Mouse (Mus musculus) embryonic facial prominence, embryonic 12.5 days (tissue): Measurements from ENCODE around the gene Birc5. TPM values are rescaled to one million over a fixed set of nuclear protein-coding genes. Genes with fewer than 3 reads are reported as not detected.

Source experiments
- ATAC-seq: fragments of 200-750 bp; cut with Nextera tagmentation; 2 replicates; pipeline ENCODE4 v1.8.0; 2017; ENCODE audit not compliant: insufficient number of reproducible peaks, insufficient read depth, low FRiP score, low TSS enrichment
- H3K27ac ChIP-seq: fragments of 300-500 bp; sonication (generic); 2 replicates; pipeline ENCODE4 v1.5.1; 2016; ENCODE audit warnings: mild to moderate bottlenecking
- H3K27me3 ChIP-seq: fragments of 300-500 bp; sonication (generic); 2 replicates; pipeline ENCODE4 v1.6.1; 2016; ENCODE audit warnings: mild to moderate bottlenecking, moderate library complexity
- H3K36me3 ChIP-seq: fragments of 300-500 bp; sonication (generic); 2 replicates; pipeline ENCODE4 v1.6.1; 2016; ENCODE audit warnings: mild to moderate bottlenecking
- H3K4me1 ChIP-seq: fragments of 300-500 bp; sonication (generic); 2 replicates; pipeline ENCODE4 v1.6.1; 2016
- H3K4me2 ChIP-seq: fragments of 300-500 bp; sonication (generic); replicated peaks from 2 replicates; pipeline ENCODE4 v1.6.1; 2016; ENCODE audit warnings: mild to moderate bottlenecking, moderate library complexity
- H3K4me3 ChIP-seq: fragments of 300-500 bp; sonication (generic); 2 replicates; pipeline ENCODE4 v1.5.1; 2016; ENCODE audit warnings: mild to moderate bottlenecking
- H3K9ac ChIP-seq: fragments of 300-500 bp; sonication (generic); 2 replicates; pipeline ENCODE4 v1.6.1; 2016; ENCODE audit warnings: mild to moderate bottlenecking, moderate library complexity
- H3K9me3 ChIP-seq: fragments of 300-500 bp; sonication (generic); 2 replicates; pipeline ENCODE4 v1.6.1; 2016; ENCODE audit warnings: mild to moderate bottlenecking, moderate library complexity
- WGBS: fragments of 180-500 bp; shearing (Covaris S2); methylation state at CpG from one replicate; pipeline ENCODE4 v1.1.7; 2016; 5-methylcytosine and 5-hydroxymethylcytosine counted together
- polyA plus RNA-seq: library from polyadenylated mRNA; unstranded; fragments of >200 nt; fragmentation: Nextera tagmentation; extraction: Ambion mirVana; gene quantifications from 2 replicates; pipeline ENCODE4 v1.2.1, GENCODE M21; 2016

Birc5 gene
- polyA plus RNA-seq, 1 experiment from 2014 or later, result 312 TPM

GRCm38 (mm10) chr11:117877917-117878745, 29.1 kb downstream of the Birc5 start:
- H3K36me3 ChIP-seq, result no peaks in the 10 kb centered on the region
- H3K4me2 ChIP-seq, result peak overlapping the region; percentile 28; the same call in 1 of the 2 replicates
- no peaks in the 10 kb centered on the region for H3K9me3 ChIP-seq
- H3K9ac ChIP-seq, result no peak overlapping the region; the same call in 1 of the 2 replicates
- ATAC-seq, result no peak
- H3K4me1 ChIP-seq, result peaks cover 27% of the 10 kb centered on the region
- H3K27ac ChIP-seq, result peak overlapping the region; percentile 41; the same call in 1 of the 2 replicates
- WGBS, result 24% methylated on average over 13 of the region's 13 CpGs
- no peak overlapping the region for H3K4me3 ChIP-seq
- H3K27me3 ChIP-seq, result no peaks in the 10 kb centered on the region; the same call in 1 of the 2 replicates

- H3K9ac ChIP-seq, result no peak overlapping the region; the same call in 1 of the 2 replicates
- WGBS, result 5% methylated on average over 8 of the region's 8 CpGs
- peak overlapping the region; percentile 41; the same call in 1 of the 2 replicates for H3K27ac ChIP-seq
- no peaks in the 10 kb centered on the region for H3K36me3 ChIP-seq
- H3K4me2 ChIP-seq, result peak overlapping the region; percentile 28; the same call in 1 of the 2 replicates
- ATAC-seq, result no peak
- H3K9me3 ChIP-seq, result no peaks in the 10 kb centered on the region
- no peak overlapping the region for H3K4me3 ChIP-seq
- H3K4me1 ChIP-seq, result peaks cover 32% of the 10 kb centered on the region
- no peaks in the 10 kb centered on the region; the same call in 1 of the 2 replicates for H3K27me3 ChIP-seq
Measured at GRCm38 (mm10) chr11:117878892-117879291, 29.8 kb downstream of the Birc5 start.

GRCm38 (mm10) chr11:117879676-117880075, 30.6 kb downstream of the Birc5 start:
- ATAC-seq, result no peak
- Histone ChIP-seq H3K27ac (no peak overlapping the region), H3K9ac (no peak overlapping the region), H3K4me3 (no peak overlapping the region), H3K4me2 (no peak overlapping the region), H3K27me3 (peaks cover 1% of the 10 kb centered on the region; the same call in 1 of the 2 replicates), H3K9me3 (no peaks in the 10 kb centered on the region), H3K36me3 (no peaks in the 10 kb centered on the region), H3K4me1 (peaks cover 32% of the 10 kb centered on the region)
- 71% methylated on average over 6 of the region's 6 CpGs for WGBS

- ATAC-seq, result no peak
- peaks cover 3% of the 10 kb centered on the region; the same call in 1 of the 2 replicates for H3K27me3 ChIP-seq
- 90% methylated on average over 9 of the region's 9 CpGs for WGBS
Measured at GRCm38 (mm10) chr11:117880336-117880976, 31.4 kb downstream of the Birc5 start.

GRCm38 (mm10) chr11:117880977-117881358, 31.9 kb downstream of the Birc5 start:
- Histone ChIP-seq H3K27me3 (peaks cover 3% of the 10 kb centered on the region; the same call in 1 of the 2 replicates), H3K9me3 (no peaks in the 10 kb centered on the region), H3K27ac (no peak overlapping the region), H3K4me1 (peaks cover 32% of the 10 kb centered on the region), H3K36me3 (no peaks in the 10 kb centered on the region), H3K4me3 (no peak overlapping the region), H3K4me2 (no peak overlapping the region), H3K9ac (no peak overlapping the region)
- ATAC-seq, result no peak
- 82% methylated on average over 6 of the region's 6 CpGs for WGBS

More at GRCm38 (mm10) chr11:117880336-117880976, 31.4 kb downstream of the Birc5 start:
- H3K4me2 ChIP-seq, result no peak overlapping the region
- no peak overlapping the region for H3K4me3 ChIP-seq
- no peak overlapping the region for H3K27ac ChIP-seq
- no peaks in the 10 kb centered on the region for H3K36me3 ChIP-seq
- H3K9ac ChIP-seq, result no peak overlapping the region
- H3K9me3 ChIP-seq, result no peaks in the 10 kb centered on the region
- peaks cover 32% of the 10 kb centered on the region for H3K4me1 ChIP-seq

GRCm38 (mm10) chr11:117881787-117882186, 32.7 kb downstream of the Birc5 start:
- Histone ChIP-seq H3K4me2 (no peak overlapping the region), H3K27ac (no peak overlapping the region), H3K9ac (no peak overlapping the region), H3K9me3 (no peaks in the 10 kb centered on the region), H3K36me3 (no peaks in the 10 kb centered on the region), H3K4me3 (no peak overlapping the region), H3K4me1 (peaks cover 32% of the 10 kb centered on the region), H3K27me3 (0 out of 2 replicates have a peak, but pooled peaks cover 3% of the 10 kb centered on the region)
- 14% methylated on average over 8 of the region's 8 CpGs for WGBS
- ATAC-seq, result no peak

- no peak for ATAC-seq
- Histone ChIP-seq H3K27ac (no peak overlapping the region), H3K27me3 (0 out of 2 replicates have a peak, but pooled peaks cover 3% of the 10 kb centered on the region)
Measured at GRCm38 (mm10) chr11:117882208-117882607, 33.2 kb downstream of the Birc5 start.

GRCm38 (mm10) chr11:117886000-117886399, 36.9 kb downstream of the Birc5 start:
- H3K27me3 ChIP-seq, result peaks cover 21% of the 10 kb centered on the region
- no peak for ATAC-seq
- H3K27ac ChIP-seq, result no peak overlapping the region
- H3K4me2 ChIP-seq, result no peak overlapping the region
- H3K36me3 ChIP-seq, result no peaks in the 10 kb centered on the region
- WGBS, result 55% methylated on average over 5 of the region's 5 CpGs
- no peak overlapping the region for H3K9ac ChIP-seq
- no peak overlapping the region for H3K4me3 ChIP-seq
- no peaks in the 10 kb centered on the region for H3K9me3 ChIP-seq
- H3K4me1 ChIP-seq, result peaks cover 46% of the 10 kb centered on the region

More at GRCm38 (mm10) chr11:117882208-117882607, 33.2 kb downstream of the Birc5 start:
- WGBS, result 68% methylated on average over 1 of the region's 1 CpGs
- H3K9me3 ChIP-seq, result no peaks in the 10 kb centered on the region
- peaks cover 32% of the 10 kb centered on the region for H3K4me1 ChIP-seq
- no peaks in the 10 kb centered on the region for H3K36me3 ChIP-seq
- no peak overlapping the region for H3K4me2 ChIP-seq
- no peak overlapping the region for H3K4me3 ChIP-seq
- H3K9ac ChIP-seq, result no peak overlapping the region

- peak overlapping the region; percentile 20; the same call in 1 of the 2 replicates for H3K4me3 ChIP-seq
- H3K27me3 ChIP-seq, result peaks cover 22% of the 10 kb centered on the region
- 7% methylated on average over 20 of the region's 20 CpGs for WGBS
- 0 out of 2 replicates have a peak overlapping the region, but pooled peaks have one; percentile 7 for H3K9ac ChIP-seq
- peaks cover 35% of the 10 kb centered on the region for H3K4me1 ChIP-seq
- H3K9me3 ChIP-seq, result no peaks in the 10 kb centered on the region
- ATAC-seq, result no peak
- no peaks in the 10 kb centered on the region for H3K36me3 ChIP-seq
- H3K4me2 ChIP-seq, result peak overlapping the region; percentile 56
- H3K27ac ChIP-seq, result no peak overlapping the region
Measured at GRCm38 (mm10) chr11:117888168-117888852, 39.3 kb downstream of the Birc5 start.

- H3K27me3 ChIP-seq, result peaks cover 22% of the 10 kb centered on the region
- peak overlapping the region; percentile 20 for H3K4me3 ChIP-seq
- WGBS, result 5% methylated on average over 33 of the region's 33 CpGs
- H3K4me2 ChIP-seq, result peak overlapping the region; percentile 56
- no peaks in the 10 kb centered on the region for H3K9me3 ChIP-seq
- H3K36me3 ChIP-seq, result no peaks in the 10 kb centered on the region
- peak overlapping the region; percentile 41 for H3K9ac ChIP-seq
- ATAC-seq, result 0 out of 2 replicates have a peak, but pooled peaks have one; percentile 53
- peaks cover 31% of the 10 kb centered on the region for H3K4me1 ChIP-seq
- peak overlapping the region; percentile 57 for H3K27ac ChIP-seq
Measured at GRCm38 (mm10) chr11:117888853-117889822, 40.1 kb downstream of the Birc5 start.
